Mouse (Mus musculus): ENCODE data around the gene Pet2. TPM values are rescaled to one million over a fixed set of nuclear protein-coding genes. Genes with fewer than 3 reads are reported as not detected.

Gene Pet2
- not detected in 2 replicates for polyA plus RNA-seq (2012; rRNA removed)

GRCm38 (mm10) chrX:89409589-89409988 lies at the start of gene Pet2:
Pet2 (minus strand) TSS chrX:89409689.
- H3K27me3 ChIP-seq (ENCODE audit: control insufficient read depth, insufficient read depth, low read length), result no peaks in the 10 kb centered on the region
- H3K27ac ChIP-seq (ENCODE audit: insufficient read depth, low read length), result no peak within 1 kb of the TSS
- no peaks in the 10 kb centered on the region for H3K4me1 ChIP-seq (ENCODE audit: control insufficient read depth, insufficient read depth, low read length)
- no peak for DNase-seq
- H3K4me3 ChIP-seq (replicated peaks; ENCODE audit: insufficient read depth, low read depth, low read length), result no peak within 1 kb of the TSS
- TF ChIP-seq POLR2A (IDR thresholded peaks at IDR 0.05; ENCODE audit: borderline replicate concordance, insufficient read depth, low read length) (no peak), CTCF (IDR thresholded peaks at IDR 0.05; ENCODE audit: borderline replicate concordance, insufficient read depth, low read depth, low read length) (no peak)
- 87% methylated on average over 9 of the region's 9 CpGs for WGBS
